Mouse (Mus musculus) intestine, embryonic 16.5 days (tissue): ENCODE results near the gene 2310061I04Rik. TPM values are rescaled to one million over a fixed set of nuclear protein-coding genes. Genes with fewer than 3 reads are reported as not detected.

ENCODE experiments used
- ATAC-seq: fragments of 200-750 bp; cut with Nextera tagmentation; 2 replicates; pipeline ENCODE4 v1.8.0; 2017; ENCODE audit warnings: moderate TSS enrichment, moderate library complexity
- H3K27ac ChIP-seq: fragments of 300-500 bp; sonication (generic); 2 replicates; pipeline ENCODE4 v1.5.1; 2014; ENCODE audit warnings: mild to moderate bottlenecking, low read length
- H3K27me3 ChIP-seq: fragments of 300-500 bp; sonication (generic); replicated peaks from 2 replicates; pipeline ENCODE4 v1.6.1; 2014; ENCODE audit warnings: low read length, control low read depth, mixed read lengths; ENCODE audit not compliant: control insufficient read depth, insufficient read depth
- H3K36me3 ChIP-seq: fragments of 300-500 bp; sonication (generic); 2 replicates; pipeline ENCODE4 v1.6.1; 2014; ENCODE audit warnings: low read length, control low read depth; ENCODE audit not compliant: control insufficient read depth, insufficient read depth
- H3K4me1 ChIP-seq: fragments of 300-500 bp; sonication (generic); 2 replicates; pipeline ENCODE4 v1.6.1; 2014; ENCODE audit warnings: low read length, control low read depth, mixed read lengths; ENCODE audit not compliant: control insufficient read depth, insufficient read depth
- H3K4me2 ChIP-seq: fragments of 300-500 bp; sonication (generic); 2 replicates; pipeline ENCODE4 v1.6.1; 2014; ENCODE audit warnings: low read depth, low read length, control low read depth
- H3K4me3 ChIP-seq: fragments of 300-500 bp; sonication (generic); 2 replicates; pipeline ENCODE4 v1.5.1; 2014; ENCODE audit warnings: mild to moderate bottlenecking, low read length
- H3K9ac ChIP-seq: fragments of 300-500 bp; sonication (generic); 2 replicates; pipeline ENCODE4 v1.6.1; 2014; ENCODE audit warnings: low read depth, low read length
- H3K9me3 ChIP-seq: fragments of 300-500 bp; sonication (generic); 2 replicates; pipeline ENCODE4 v1.6.1; 2016; ENCODE audit warnings: low read length, control low read depth; ENCODE audit not compliant: control insufficient read depth
- WGBS: fragments of 180-500 bp; shearing (Covaris S2); extraction: QIAGEN DNeasy Blood & Tissue Kit; methylation state at CpG from one replicate; pipeline ENCODE4 v1.1.7; 2014; 5-methylcytosine and 5-hydroxymethylcytosine counted together
- polyA plus RNA-seq: library from polyadenylated mRNA; unstranded; fragments of >200 nt; fragmentation: Nextera tagmentation; extraction: Ambion mirVana; gene quantifications from 2 replicates; pipeline ENCODE4 v1.2.1, GENCODE M21; 2015

2310061I04Rik gene
- polyA plus RNA-seq, 1 experiment from 2014 or later: 29.1 TPM

- peak overlapping the region; percentile 91 for H3K9ac ChIP-seq
- ATAC-seq: no peak
- H3K27ac ChIP-seq: peak overlapping the region; percentile 96
- H3K4me1 ChIP-seq: peaks cover 30% of the 10 kb centered on the region
- H3K36me3 ChIP-seq: peaks cover 5% of the 10 kb centered on the region
- no peaks in the 10 kb centered on the region for H3K27me3 ChIP-seq
- peak overlapping the region; percentile 71 for H3K4me2 ChIP-seq
- peak overlapping the region; percentile 75 for H3K4me3 ChIP-seq
- H3K9me3 ChIP-seq: no peaks in the 10 kb centered on the region
- under 1% methylated on average over 13 of the region's 13 CpGs for WGBS
Observed at GRCm38 (mm10) chr17:35917463-35918251, 20.4 kb upstream of the 2310061I04Rik start.

GRCm38 (mm10) chr17:35917143-35917462 is 19.9 kb upstream of the 2310061I04Rik start:
- Histone ChIP-seq H3K27ac (peak overlapping the region; percentile 96), H3K9ac (peak overlapping the region; percentile 91), H3K4me2 (peak overlapping the region; percentile 71), H3K9me3 (no peaks in the 10 kb centered on the region), H3K27me3 (no peaks in the 10 kb centered on the region), H3K4me1 (peaks cover 26% of the 10 kb centered on the region), H3K4me3 (peak overlapping the region; percentile 75), H3K36me3 (peaks cover 5% of the 10 kb centered on the region)
- WGBS: 0% methylated on average over 8 of the region's 8 CpGs
- ATAC-seq: no peak

- Histone ChIP-seq H3K9me3 (no peaks in the 10 kb centered on the region), H3K36me3 (peaks cover 5% of the 10 kb centered on the region), H3K4me1 (peaks cover 24% of the 10 kb centered on the region), H3K27ac (peak within 1 kb of the TSS; percentile 96), H3K4me2 (peak within 1 kb of the TSS; percentile 83), H3K27me3 (no peaks in the 10 kb centered on the region), H3K4me3 (peak within 1 kb of the TSS; percentile 75), H3K9ac (peak within 1 kb of the TSS; percentile 91)
- peak; percentile 94 for ATAC-seq
- under 1% methylated on average over 82 of the region's 83 CpGs for WGBS
Observed at GRCm38 (mm10) chr17:35916297-35917142, 19.3 kb upstream of the 2310061I04Rik start, which contains the start of the genes Mrps18b and Ppp1r10. Gene Mrps18b, minus strand, starts transcription at chr17:35916389. Gene Ppp1r10, plus strand, starts transcription at chr17:35916434.

- Histone ChIP-seq H3K36me3 (peaks cover 11% of the 10 kb centered on the region), H3K9me3 (no peaks in the 10 kb centered on the region), H3K4me1 (peaks cover 19% of the 10 kb centered on the region), H3K27ac (peak overlapping the region; percentile 93), H3K4me3 (peak overlapping the region; percentile 75), H3K4me2 (peak overlapping the region; percentile 83), H3K27me3 (no peaks in the 10 kb centered on the region), H3K9ac (peak overlapping the region; percentile 91)
- 2% methylated on average over 28 of the region's 28 CpGs for WGBS
- peak; percentile 16 for ATAC-seq
Observed at GRCm38 (mm10) chr17:35915538-35916296, 18.5 kb upstream of the 2310061I04Rik start.

- Histone ChIP-seq H3K36me3 (peaks cover 11% of the 10 kb centered on the region), H3K9me3 (no peaks in the 10 kb centered on the region), H3K9ac (peak overlapping the region; percentile 91), H3K4me3 (peak overlapping the region; percentile 75), H3K27ac (peak overlapping the region; percentile 93; the same call in 1 of the 2 replicates), H3K4me1 (peaks cover 11% of the 10 kb centered on the region), H3K4me2 (peak overlapping the region; percentile 83), H3K27me3 (no peaks in the 10 kb centered on the region)
- 78% methylated on average over 6 of the region's 6 CpGs for WGBS
- no peak for ATAC-seq
Observed at GRCm38 (mm10) chr17:35914975-35915374, 17.7 kb upstream of the 2310061I04Rik start.

GRCm38 (mm10) chr17:35909919-35910369 is 12.7 kb upstream of the 2310061I04Rik start, which contains the start of gene Atat1:
Gene Atat1, minus strand, starts transcription at chr17:35910075.
- Histone ChIP-seq H3K4me1 (peaks cover 8% of the 10 kb centered on the region), H3K4me2 (peak within 1 kb of the TSS; percentile 88), H3K36me3 (peaks cover 14% of the 10 kb centered on the region), H3K9me3 (no peaks in the 10 kb centered on the region), H3K4me3 (peak within 1 kb of the TSS; percentile 77), H3K9ac (peak within 1 kb of the TSS; percentile 73), H3K27ac (peak within 1 kb of the TSS; percentile 79), H3K27me3 (no peaks in the 10 kb centered on the region)
- 3% methylated on average over 25 of the region's 25 CpGs for WGBS
- ATAC-seq: peak; percentile 87

- Histone ChIP-seq H3K9me3 (no peaks in the 10 kb centered on the region), H3K4me1 (peaks cover 8% of the 10 kb centered on the region), H3K27ac (peak overlapping the region; percentile 65), H3K4me2 (peak overlapping the region; percentile 88), H3K27me3 (no peaks in the 10 kb centered on the region), H3K4me3 (peak overlapping the region; percentile 77), H3K36me3 (peaks cover 14% of the 10 kb centered on the region), H3K9ac (peak overlapping the region; percentile 73)
- ATAC-seq: peak; percentile 66
- WGBS: 12% methylated on average over 20 of the region's 20 CpGs
Observed at GRCm38 (mm10) chr17:35909186-35909918, 12.1 kb upstream of the 2310061I04Rik start.

GRCm38 (mm10) chr17:35907609-35908008 is 10.4 kb upstream of the 2310061I04Rik start:
- H3K36me3 ChIP-seq: peaks cover 9% of the 10 kb centered on the region
- 80% methylated on average over 2 of the region's 2 CpGs for WGBS

More at GRCm38 (mm10) chr17:35907609-35908008, 10.4 kb upstream of the 2310061I04Rik start:
- Histone ChIP-seq H3K27me3 (no peaks in the 10 kb centered on the region), H3K4me2 (no peak overlapping the region), H3K4me3 (no peak overlapping the region), H3K27ac (no peak overlapping the region), H3K9ac (no peak overlapping the region), H3K4me1 (peaks cover 8% of the 10 kb centered on the region), H3K9me3 (no peaks in the 10 kb centered on the region)
- ATAC-seq: no peak
